Mouse (Mus musculus) liver, postnatal 0 days (tissue): ENCODE measurements around the gene Blvrb. TPM values are rescaled to one million over a fixed set of nuclear protein-coding genes. Genes with fewer than 3 reads are reported as not detected.

Experiments used
- ATAC-seq: fragments of 200-750 bp; cut with Nextera tagmentation; 2 replicates; pipeline ENCODE4 v1.8.0; 2017; ENCODE audit warnings: mild to moderate bottlenecking, moderate library complexity
- DNase-seq: peaks from one replicate; pipeline ENCODE4 v3.0.0-alpha.2; 2016
- H3K27ac ChIP-seq: fragments of 300-500 bp; sonication (generic); 2 replicates; pipeline ENCODE4 v1.5.1; 2014; ENCODE audit warnings: antibody characterized with exemption, moderate library complexity, mild to moderate bottlenecking, low read depth
- H3K27me3 ChIP-seq: fragments of 300-500 bp; sonication (generic); 2 replicates; pipeline ENCODE4 v1.6.1; 2014; ENCODE audit warnings: low read length, control low read depth, mixed read lengths; ENCODE audit not compliant: insufficient read depth
- H3K36me3 ChIP-seq: fragments of 300-500 bp; sonication (generic); replicated peaks from 2 replicates; pipeline ENCODE4 v1.6.1; 2014; ENCODE audit warnings: mild to moderate bottlenecking, control low read depth, low read length, moderate library complexity, mixed read lengths; ENCODE audit not compliant: insufficient read depth
- H3K4me1 ChIP-seq: fragments of 300-500 bp; sonication (generic); 2 replicates; pipeline ENCODE4 v1.6.1; 2014; ENCODE audit warnings: antibody characterized with exemption, mild to moderate bottlenecking, control low read depth; ENCODE audit not compliant: insufficient read depth
- H3K4me2 ChIP-seq: fragments of 300-500 bp; sonication (generic); 2 replicates; pipeline ENCODE4 v1.6.1; 2014; ENCODE audit warnings: low read depth, mild to moderate bottlenecking, low read length, moderate library complexity, mixed read lengths
- H3K4me3 ChIP-seq: fragments of 300-500 bp; sonication (generic); 2 replicates; pipeline ENCODE4 v1.5.1; 2014; ENCODE audit warnings: low read depth, low read length
- H3K9ac ChIP-seq: fragments of 300-500 bp; sonication (generic); replicated peaks from 2 replicates; pipeline ENCODE4 v1.6.1; 2014; ENCODE audit warnings: mild to moderate bottlenecking, moderate library complexity
- H3K9me3 ChIP-seq: fragments of 300-500 bp; sonication (generic); 2 replicates; pipeline ENCODE4 v1.6.1; 2016; ENCODE audit warnings: mild to moderate bottlenecking, control low read depth, low read length, mixed read lengths
- CTCF ChIP-seq: sonication (generic); IDR thresholded peaks from 2 replicates; pipeline ENCODE4 v1.5.1; 2016; ENCODE audit warnings: antibody characterized with exemption, low read depth
- EP300 ChIP-seq: IDR thresholded peaks from 2 replicates; pipeline ENCODE4 v1.6.1; 2016; ENCODE audit warnings: antibody characterized with exemption, low read depth, mild to moderate bottlenecking
- WGBS: fragments of 180-500 bp; shearing (Covaris S2); extraction: QIAGEN DNeasy Blood & Tissue Kit; methylation state at CpG from one replicate; pipeline ENCODE4 v1.1.7; 2014; ENCODE audit not compliant: insufficient replicate concordance; 5-methylcytosine and 5-hydroxymethylcytosine counted together
- polyA plus RNA-seq: library from polyadenylated mRNA; unstranded; fragments of >200 nt; fragmentation: Nextera tagmentation; extraction: Ambion mirVana; gene quantifications from 2 replicates; pipeline ENCODE4 v1.2.1, GENCODE M21; 2015

Gene Blvrb
- polyA plus RNA-seq, 1 experiment from 2014 or later = 407 TPM

- H3K4me3 ChIP-seq = no peak overlapping the region
- no peaks in the 10 kb centered on the region for H3K36me3 ChIP-seq
- WGBS = 41% methylated on average over 2 of the region's 2 CpGs
- H3K9me3 ChIP-seq = peaks cover 8% of the 10 kb centered on the region
- TF ChIP-seq CTCF (peak; percentile 45), EP300 (no peak)
- H3K27me3 ChIP-seq = peaks cover 11% of the 10 kb centered on the region
- no peaks in the 10 kb centered on the region for H3K4me1 ChIP-seq
- DNase-seq (no peak), ATAC-seq (no peak)
- H3K4me2 ChIP-seq = no peak overlapping the region
- H3K9ac ChIP-seq = no peak overlapping the region
- no peak overlapping the region for H3K27ac ChIP-seq
These were observed 18.6 kb upstream of the Blvrb start for GRCm38 (mm10) chr7:27429135-27429534.

GRCm38 (mm10) chr7:27433349-27433748 lies 14.4 kb upstream of the Blvrb start:
- DNase-seq = no peak
- Histone ChIP-seq H3K27ac (no peak overlapping the region), H3K36me3 (no peaks in the 10 kb centered on the region), H3K4me2 (no peak overlapping the region), H3K4me1 (no peaks in the 10 kb centered on the region), H3K9ac (no peak overlapping the region), H3K9me3 (peaks cover 10% of the 10 kb centered on the region), H3K27me3 (peaks cover 26% of the 10 kb centered on the region), H3K4me3 (no peak overlapping the region)
- 27% methylated on average over 10 of the region's 10 CpGs for WGBS
- TF ChIP-seq CTCF (no peak), EP300 (no peak)
- no peak for ATAC-seq

- Histone ChIP-seq H3K36me3 (no peaks in the 10 kb centered on the region), H3K4me2 (no peak overlapping the region), H3K9ac (no peak overlapping the region), H3K4me3 (no peak overlapping the region), H3K4me1 (no peaks in the 10 kb centered on the region), H3K27ac (no peak overlapping the region), H3K27me3 (peaks cover 26% of the 10 kb centered on the region), H3K9me3 (peaks cover 9% of the 10 kb centered on the region)
- no peak for TF ChIP-seq EP300
- TF ChIP-seq CTCF = no peak
- DNase-seq = no peak
- no peak for ATAC-seq
- 11% methylated on average over 10 of the region's 10 CpGs for WGBS
These were observed 14.0 kb upstream of the Blvrb start for GRCm38 (mm10) chr7:27433794-27434193.

GRCm38 (mm10) chr7:27437544-27437943 lies 10.2 kb upstream of the Blvrb start:
- Histone ChIP-seq H3K4me1 (no peaks in the 10 kb centered on the region), H3K36me3 (no peaks in the 10 kb centered on the region), H3K27me3 (peaks cover 26% of the 10 kb centered on the region), H3K4me3 (no peak overlapping the region), H3K9ac (no peak overlapping the region), H3K4me2 (no peak overlapping the region), H3K9me3 (peaks cover 5% of the 10 kb centered on the region; the same call in 1 of the 2 replicates), H3K27ac (no peak overlapping the region)
- ATAC-seq = no peak
- no peak for TF ChIP-seq EP300
- TF ChIP-seq CTCF = peak; percentile 80
- DNase-seq = peak; percentile 64
- 51% methylated on average over 5 of the region's 5 CpGs for WGBS

DNA sequence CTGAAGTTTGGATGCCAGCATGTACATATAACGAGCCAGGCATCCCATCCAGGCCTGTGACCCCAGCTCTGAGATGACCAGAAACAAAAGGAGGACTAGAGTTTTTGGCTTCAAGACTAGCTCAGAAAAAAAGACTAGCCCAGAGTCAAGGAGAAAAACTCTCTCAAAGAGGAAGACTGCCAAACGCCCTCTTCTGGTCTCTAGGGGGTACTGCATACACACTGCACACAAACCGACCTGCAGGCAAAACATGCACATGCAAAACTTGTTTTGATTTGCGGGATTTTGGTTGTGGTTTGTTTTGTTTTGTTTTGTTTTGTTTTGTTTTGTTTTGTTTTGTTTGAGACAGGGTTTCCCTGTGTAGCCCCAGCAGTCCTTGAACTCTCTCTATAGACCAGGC lies 7.8 kb upstream of the Blvrb start:
- Histone ChIP-seq H3K4me2 (no peak overlapping the region), H3K9me3 (peaks cover 5% of the 10 kb centered on the region; the same call in 1 of the 2 replicates), H3K27ac (no peak overlapping the region), H3K36me3 (no peaks in the 10 kb centered on the region), H3K9ac (no peak overlapping the region), H3K4me1 (no peaks in the 10 kb centered on the region), H3K27me3 (peaks cover 12% of the 10 kb centered on the region), H3K4me3 (no peak overlapping the region)
- WGBS = 77% methylated on average over 4 of the region's 4 CpGs
- DNase-seq = no peak
- ATAC-seq = no peak
- peak; percentile 61 for TF ChIP-seq CTCF
- no peak for TF ChIP-seq EP300

DNA sequence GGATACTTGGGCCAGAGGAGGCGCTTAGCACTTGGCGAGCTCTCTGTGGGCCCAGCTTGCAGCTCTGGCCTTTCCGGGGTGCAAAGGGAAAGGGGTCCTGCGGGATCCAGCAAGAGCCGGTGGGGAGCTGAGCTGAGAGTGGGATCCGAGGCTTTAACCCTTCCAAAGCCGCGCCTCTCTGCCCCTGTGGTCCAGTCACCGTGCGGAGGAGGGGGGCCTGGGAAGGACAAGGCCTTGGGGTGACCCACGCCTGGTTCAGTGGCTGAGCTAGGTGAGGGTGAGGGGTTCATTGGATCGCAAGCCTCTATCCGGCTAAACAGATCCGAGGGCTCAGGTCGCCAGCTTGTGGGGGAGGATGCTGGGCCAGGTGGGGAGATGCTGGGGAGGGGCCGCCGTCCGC lies 1.7 kb upstream of the Blvrb start:
- Histone ChIP-seq H3K9ac (peak overlapping the region; percentile 55), H3K9me3 (no peaks in the 10 kb centered on the region), H3K4me2 (peak overlapping the region; percentile 80), H3K27ac (no peak overlapping the region), H3K27me3 (peaks cover 23% of the 10 kb centered on the region), H3K4me3 (peak overlapping the region; percentile 42; the same call in 1 of the 2 replicates), H3K4me1 (peaks cover 34% of the 10 kb centered on the region), H3K36me3 (no peaks in the 10 kb centered on the region)
- no peak for ATAC-seq
- WGBS = 18% methylated on average over 18 of the region's 18 CpGs
- DNase-seq = no peak
- TF ChIP-seq EP300 (no peak), CTCF (no peak)
